Mouse (Mus musculus) ES-Bruce4 (cell line): Measurements from ENCODE around the gene Cfap77.

Experiments used
- CTCF ChIP-seq: IDR thresholded peaks from one replicate; pipeline ENCODE4 v1.8.1; 2011; ENCODE audit warnings: low read depth, low read length
- POLR2A ChIP-seq: IDR thresholded peaks from one replicate; pipeline ENCODE4 v1.8.1; 2011; ENCODE audit warnings: low read length; ENCODE audit not compliant: insufficient read depth

GRCm38 (mm10) chr2:29041477-29041768, 13.4 kb downstream of the Cfap77 start:
- TF ChIP-seq CTCF (no peak), POLR2A (no peak)
